Mouse (Mus musculus): Measurements from ENCODE around the gene Pinlyp.
"Not testable (repeated sequence)": the region's sequence is repeated elsewhere in the genome, so short reads cannot be mapped to it uniquely, and the experiment has no call there.

Gene Pinlyp

DNA sequence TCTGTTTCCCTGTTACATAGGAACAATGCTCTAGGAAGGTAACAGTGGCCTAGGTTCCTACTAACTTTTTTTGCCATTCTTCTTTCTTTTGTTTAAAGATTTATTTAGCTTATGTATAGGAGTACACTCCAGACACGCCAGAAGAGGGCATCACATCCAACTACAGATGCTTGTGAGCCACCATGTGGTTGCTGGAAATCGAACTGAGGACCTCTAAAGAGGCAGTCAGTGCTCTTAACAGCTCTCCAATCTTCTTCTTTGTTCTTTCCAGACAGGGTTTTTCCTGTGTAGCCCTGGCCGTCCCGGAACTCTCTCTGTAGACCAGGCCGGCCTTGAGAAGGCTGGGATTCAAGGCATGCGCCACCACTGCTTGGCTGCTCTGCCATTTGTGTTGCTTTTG, 20.9 kb downstream of the Pinlyp start:
- no peak for DNase-seq (ENCODE audit: low spot score)

DNA sequence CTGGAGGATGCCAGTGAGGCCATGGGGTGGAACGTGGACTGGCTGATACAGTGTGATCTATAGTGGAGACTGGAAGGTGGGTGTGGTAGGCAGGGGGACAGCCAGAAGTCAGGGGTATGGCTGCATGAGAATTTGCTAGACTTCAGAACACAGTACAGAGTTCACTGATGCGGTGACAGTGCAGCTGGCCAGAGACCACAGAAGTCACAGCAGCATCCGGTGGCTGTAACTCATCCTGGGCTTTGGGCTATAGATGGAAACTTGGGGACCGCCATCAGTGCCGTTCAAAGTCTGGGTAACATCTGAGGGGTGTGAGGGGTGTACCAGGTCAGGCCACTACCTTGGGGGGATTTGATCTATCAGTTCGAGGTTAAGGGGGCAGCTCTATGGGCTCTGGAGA, 22.2 kb downstream of the Pinlyp start:
- DNase-seq (ENCODE audit: low spot score) = no peak

GRCm38 (mm10) chr7:24522805-24523204, 23.1 kb downstream of the Pinlyp start:
- DNase-seq (ENCODE audit: low spot score) = peak; percentile 7

- DNase-seq (ENCODE audit: low spot score) = not testable (repeated sequence)
Observed at GRCm38 (mm10) chr7:24520054-24520453, 25.9 kb downstream of the Pinlyp start.

GRCm38 (mm10) chr7:24519130-24519529, 26.8 kb downstream of the Pinlyp start:
- no peak for DNase-seq (ENCODE audit: low spot score)

DNA sequence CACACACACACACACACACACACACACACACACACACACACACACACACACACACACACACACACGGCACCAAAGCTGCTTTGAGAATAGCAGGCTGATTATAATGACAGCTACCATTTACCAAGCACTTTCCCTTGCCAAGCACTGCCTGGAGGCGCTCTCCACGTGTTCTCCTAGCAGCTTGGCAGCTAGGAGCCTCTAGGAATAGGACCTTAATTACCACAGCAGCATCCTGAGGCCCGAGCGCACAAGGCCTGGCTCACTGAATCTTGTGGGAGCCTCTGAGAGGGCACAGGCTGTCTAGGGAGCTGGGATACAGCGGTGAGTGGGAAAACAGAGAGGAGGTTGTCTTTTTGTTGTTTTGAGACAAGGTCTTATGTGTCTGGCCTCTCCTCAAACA, 28.3 kb downstream of the Pinlyp start:
- DNase-seq (ENCODE audit: low spot score) = no peak

DNA sequence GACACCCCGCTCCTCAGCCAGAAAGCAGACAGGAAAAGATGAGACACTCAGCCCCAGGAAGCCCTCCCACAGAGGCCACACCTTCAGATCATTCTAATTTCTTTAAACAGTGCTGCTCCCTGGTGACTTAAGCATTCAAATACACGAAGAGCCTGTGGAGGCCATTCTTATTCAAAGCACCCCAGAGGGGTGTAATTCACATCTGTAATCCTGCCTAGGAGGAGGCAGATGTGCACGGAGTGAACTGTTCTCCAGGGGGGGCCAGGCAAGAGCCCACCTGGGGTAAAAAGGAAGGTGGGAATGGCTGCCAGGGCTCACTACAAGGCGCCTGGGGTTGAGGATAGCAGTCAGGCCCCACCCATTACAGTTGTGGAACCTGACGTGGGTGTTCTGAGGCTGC, 28.8 kb downstream of the Pinlyp start:
- DNase-seq (ENCODE audit: low spot score) = no peak

DNA sequence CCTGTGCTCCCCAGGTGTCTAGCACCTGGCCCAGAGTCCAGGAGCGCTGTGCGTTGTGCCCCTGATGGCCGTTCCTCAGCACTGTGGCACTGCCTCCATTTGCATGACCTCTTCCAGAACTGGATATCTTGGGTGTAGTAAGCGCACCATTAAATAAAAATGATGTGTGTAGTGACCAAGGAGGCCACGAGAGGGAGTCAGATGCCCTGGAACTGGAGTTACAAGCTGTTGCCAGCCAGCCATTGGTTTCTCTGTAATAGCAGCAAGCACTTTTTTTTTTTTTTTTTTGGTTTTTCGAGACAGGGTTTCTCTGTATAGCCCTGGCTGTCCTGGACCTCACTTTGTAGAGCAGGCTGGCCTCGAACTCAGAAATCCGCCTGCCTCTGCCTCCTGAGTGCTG, 29.6 kb downstream of the Pinlyp start:
- DNase-seq (ENCODE audit: low spot score) = not testable (repeated sequence)

- DNase-seq (ENCODE audit: low spot score) = no peak
Observed at GRCm38 (mm10) chr7:24512355-24512754, 33.6 kb downstream of the Pinlyp start, which contains the start of gene AC161166.1. Gene AC161166.1, minus strand, starts transcription at chr7:24512455.

DNA sequence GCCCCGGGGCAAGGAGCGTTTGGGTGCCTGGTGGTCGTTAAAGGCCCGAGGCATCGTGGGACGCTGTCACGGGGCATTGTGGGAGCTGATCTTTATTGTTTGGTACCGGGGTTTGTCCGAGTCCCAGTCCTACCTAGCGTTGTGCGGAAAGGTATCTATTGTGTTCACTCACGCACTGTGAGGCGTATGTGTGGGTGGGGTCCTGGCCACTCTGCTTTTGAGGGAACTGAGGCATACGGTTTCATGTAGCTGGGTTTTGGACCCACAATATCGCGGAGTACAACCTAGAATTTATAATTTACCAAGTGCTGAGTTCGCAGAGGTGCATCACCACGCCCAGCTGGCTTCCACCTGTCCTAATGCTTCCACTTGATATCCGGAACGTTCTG, 38.2 kb downstream of the Pinlyp start:
- no peak for DNase-seq (ENCODE audit: low spot score)

- peak; percentile 72 for DNase-seq (ENCODE audit: low spot score)
Observed at GRCm38 (mm10) chr7:24506838-24507725, 38.8 kb downstream of the Pinlyp start, which contains the start of gene Zfp428. Gene Zfp428, plus strand, starts transcription at chr7:24507006.

DNA sequence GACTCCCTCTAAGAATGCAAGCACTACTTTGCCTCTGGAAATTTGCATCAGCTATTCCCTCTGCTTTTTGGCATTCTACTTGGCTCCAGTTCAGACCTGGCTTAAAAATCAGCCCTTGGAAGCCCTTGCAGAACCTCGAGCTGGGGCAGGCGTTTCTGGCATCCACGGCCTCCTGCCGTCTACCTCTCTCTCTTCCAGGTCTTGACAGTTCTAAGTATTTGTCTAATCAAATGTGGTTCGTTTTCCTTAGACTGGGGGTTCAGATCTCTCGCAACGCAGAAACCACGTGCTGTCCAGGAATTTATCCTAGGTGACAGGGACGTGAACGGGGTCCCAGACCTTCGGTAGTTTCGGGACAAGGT, 39.5 kb downstream of the Pinlyp start:
- DNase-seq (ENCODE audit: low spot score) = peak; percentile 78

DNA sequence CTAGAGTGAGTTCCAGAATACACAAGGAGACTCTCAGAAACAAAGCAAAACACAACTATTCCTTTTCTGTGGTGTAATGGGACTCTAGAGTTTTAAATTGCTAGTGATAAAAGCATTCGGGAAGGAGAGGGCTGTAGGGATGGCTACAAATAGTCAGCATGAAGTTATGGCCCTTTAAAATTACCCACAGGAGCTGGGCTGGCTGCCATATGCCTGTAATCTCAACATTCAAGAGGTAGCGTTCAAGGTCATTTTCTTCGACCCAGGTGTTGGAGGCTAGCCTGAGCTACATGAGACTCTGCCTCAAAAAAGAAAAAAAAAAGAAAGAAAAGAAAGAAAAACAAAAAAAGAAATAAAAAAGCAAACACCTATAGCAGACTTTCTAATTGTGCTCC, 39.9 kb downstream of the Pinlyp start:
- DNase-seq (ENCODE audit: low spot score) = no peak

DNA sequence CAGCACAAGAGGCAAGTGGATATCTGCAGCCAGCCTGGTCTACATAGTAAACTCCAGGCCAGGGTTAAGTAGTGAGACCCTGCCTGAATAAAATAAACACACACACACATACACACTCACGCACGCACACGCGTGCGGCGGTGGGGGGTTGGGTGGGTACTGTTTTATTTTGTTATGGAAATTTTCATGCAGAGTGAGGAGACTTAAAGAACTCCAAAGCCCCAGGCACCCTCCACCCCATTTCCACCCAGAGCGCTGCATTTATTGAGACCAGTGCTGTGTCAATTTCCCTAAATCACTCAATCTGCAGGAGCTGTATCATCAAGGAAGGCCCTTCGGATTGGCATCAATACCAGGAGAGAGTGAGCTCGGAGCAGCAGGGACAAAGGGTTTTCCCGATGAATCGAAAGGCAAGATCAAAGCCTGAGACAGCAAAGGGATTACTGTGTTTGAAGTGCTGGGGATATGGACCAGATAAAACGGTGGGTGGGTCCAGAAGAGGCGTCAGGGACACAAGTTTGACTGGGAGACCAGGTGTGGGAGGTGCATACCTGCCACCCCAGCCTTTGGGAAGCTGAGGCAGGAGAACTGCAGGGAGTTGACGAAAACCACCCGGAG, 40.4 kb downstream of the Pinlyp start:
- DNase-seq (ENCODE audit: low spot score) = no peak

DNA sequence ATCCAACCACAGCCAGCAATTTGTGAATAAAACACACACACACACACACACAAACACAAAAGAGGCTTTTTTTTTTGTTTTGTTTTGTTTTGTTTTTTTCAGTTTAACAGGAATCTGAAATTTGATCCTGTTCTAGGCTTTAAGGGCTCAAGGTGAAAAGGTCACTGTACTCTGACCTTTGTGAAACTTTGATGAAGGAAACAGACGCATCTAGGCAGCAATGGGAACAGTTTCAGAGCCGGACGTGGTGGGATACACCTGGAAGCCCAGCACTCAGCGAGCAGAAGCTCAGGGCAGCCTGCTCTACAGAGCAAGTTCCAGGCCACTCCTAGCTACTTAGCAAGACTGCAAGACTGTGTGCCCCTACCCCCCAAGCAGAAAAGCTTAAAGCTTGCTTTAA, 41.0 kb downstream of the Pinlyp start:
- no peak for DNase-seq (ENCODE audit: low spot score)

- no peak for DNase-seq (ENCODE audit: low spot score)
Observed at GRCm38 (mm10) chr7:24504004-24504403, 41.9 kb downstream of the Pinlyp start.

GRCm38 (mm10) chr7:24501492-24501891, 44.4 kb downstream of the Pinlyp start:
- DNase-seq (ENCODE audit: low spot score) = no peak

DNA sequence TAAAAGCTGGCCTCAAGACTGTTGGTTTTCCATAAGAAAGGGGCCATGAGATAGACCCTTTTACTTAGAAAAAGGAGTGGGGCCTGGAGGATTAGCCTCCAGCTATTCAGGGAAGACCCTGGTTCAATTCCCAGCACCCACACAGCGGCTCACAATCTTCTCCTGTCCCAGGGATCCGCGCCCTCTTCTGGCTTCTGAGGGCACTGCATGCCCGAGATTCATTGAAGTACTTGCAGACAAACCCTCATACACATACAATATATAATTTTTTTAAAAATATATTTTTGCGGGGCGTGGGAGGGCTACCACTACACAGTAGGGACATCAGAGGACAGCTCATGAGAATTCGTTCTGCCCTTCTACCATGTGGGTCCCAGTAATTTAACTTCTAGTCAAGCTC, 45.0 kb downstream of the Pinlyp start:
- no peak for DNase-seq (ENCODE audit: low spot score)

DNA sequence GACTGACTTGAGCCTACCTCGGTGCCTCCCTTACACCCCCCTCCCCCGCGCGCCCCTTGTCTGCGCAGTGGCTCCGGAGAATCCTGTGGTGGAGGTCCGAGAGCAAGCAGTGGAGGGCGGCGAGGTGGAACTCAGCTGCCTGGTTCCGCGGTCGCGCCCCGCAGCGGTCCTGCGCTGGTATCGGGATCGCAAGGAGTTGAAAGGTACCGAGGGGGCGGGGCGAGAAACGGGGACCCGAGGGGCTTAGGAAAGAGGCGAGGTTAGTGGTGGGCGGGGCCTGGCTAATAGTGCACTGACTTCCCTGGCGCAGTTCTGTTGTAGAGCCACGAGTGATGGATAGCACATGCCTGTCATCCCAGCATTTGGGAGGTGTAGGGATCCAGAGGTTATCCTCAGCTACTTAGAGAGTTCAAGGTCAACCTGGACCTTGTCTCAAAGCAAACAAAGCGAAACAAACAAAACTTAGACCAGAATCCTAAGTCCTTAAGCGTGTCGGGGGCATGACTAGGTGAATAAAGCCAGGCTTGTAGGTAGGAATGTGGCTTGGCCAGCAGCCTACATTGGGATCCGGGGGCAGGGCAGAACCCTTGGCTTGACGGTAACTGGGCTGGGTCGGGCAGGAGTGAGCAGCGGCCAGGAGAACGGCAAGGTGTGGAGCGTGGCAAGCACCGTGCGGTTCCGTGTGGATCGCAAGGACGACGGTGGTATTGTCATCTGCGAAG, 45.9 kb downstream of the Pinlyp start:
- DNase-seq (ENCODE audit: low spot score) = no peak
